In the genomic region with DNA sequence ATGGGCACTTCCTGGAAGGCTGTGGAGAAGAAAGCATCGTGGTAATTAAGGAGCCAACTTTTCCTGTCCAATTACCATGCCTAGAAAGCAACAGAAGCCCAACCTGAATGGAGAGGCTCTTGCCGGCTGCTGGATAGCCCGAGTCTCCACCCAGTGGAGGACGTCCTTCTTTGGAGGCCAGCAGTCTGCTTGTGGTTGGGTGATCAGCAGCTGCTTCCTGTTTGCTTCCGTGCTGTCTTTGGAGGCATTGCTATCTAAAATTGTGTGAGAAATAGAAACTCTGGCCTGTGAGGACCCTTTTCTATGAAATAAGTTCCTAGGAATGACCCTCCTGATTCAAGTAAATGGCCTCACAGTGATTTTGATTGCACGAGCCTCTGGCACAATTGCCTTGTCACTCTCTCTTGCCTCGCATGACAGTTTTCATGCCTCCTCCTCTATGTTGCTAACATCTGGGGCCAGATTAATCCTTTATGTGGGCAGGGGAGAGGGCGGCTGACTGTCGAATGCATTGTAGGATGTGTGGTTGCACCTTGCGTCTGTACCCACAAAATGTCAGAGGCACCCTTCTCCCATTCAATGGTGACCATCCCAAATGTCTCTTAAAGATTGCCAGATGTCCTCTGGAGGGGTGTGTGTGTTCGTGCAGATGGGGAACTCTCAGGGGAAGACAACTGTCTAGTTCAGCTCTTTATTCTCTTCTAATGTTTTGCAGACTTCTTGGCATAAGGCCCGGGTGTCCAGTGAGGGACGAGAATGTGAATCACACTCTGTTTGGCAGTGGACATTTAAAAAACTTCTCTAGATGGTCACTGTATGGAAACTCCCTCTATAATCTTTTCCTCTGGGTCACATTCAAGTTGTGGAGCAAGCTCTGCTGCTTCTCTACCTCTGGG, we compare ENCODE assay signal across 8 mouse cellular contexts.
A peak's percentile ranks its signal among the peaks of the same experiment; 100 is the strongest.
DNase-seq lines count a peak whose midpoint lies in the region; ATAC-seq lines count a peak whose summit lies in the region.

No protein-coding gene starts in this region.

- H3K4me2 ChIP-seq in heart, embryonic 16.5 days (ENCODE audit: low read depth, low read length) = peak overlapping the region; percentile 25
- H3K4me2 ChIP-seq in liver, embryonic 15.5 days = peak overlapping the region; percentile 29
- H3K4me2 ChIP-seq in neural tube, embryonic 15.5 days = no peak overlapping the region

- H3K27ac ChIP-seq in heart, embryonic 16.5 days (ENCODE audit: low read length) = peak overlapping the region; percentile 46
- H3K27ac ChIP-seq in liver, embryonic 15.5 days (replicated peaks) = no peak overlapping the region
- H3K27ac ChIP-seq in neural tube, embryonic 15.5 days (replicated peaks) = no peak overlapping the region

- no peaks in the 10 kb centered on the region for H3K27me3 ChIP-seq in heart, embryonic 16.5 days (ENCODE audit: control insufficient read depth, insufficient read depth, low read length)
- H3K27me3 ChIP-seq in liver, embryonic 15.5 days = no peaks in the 10 kb centered on the region
- H3K27me3 ChIP-seq in neural tube, embryonic 15.5 days (replicated peaks) = no peaks in the 10 kb centered on the region

- 34% methylated on average over 13 of the region's 13 CpGs for WGBS in heart, embryonic 16.5 days
- 17% methylated on average over 13 of the region's 13 CpGs for WGBS in liver, embryonic 15.5 days (ENCODE audit: insufficient replicate concordance)
- 69% methylated on average over 13 of the region's 13 CpGs for WGBS in neural tube, embryonic 15.5 days

- H3K4me1 ChIP-seq in heart, embryonic 16.5 days (ENCODE audit: control insufficient read depth, insufficient read depth, low read length) = peaks cover 11% of the 10 kb centered on the region
- peaks cover 22% of the 10 kb centered on the region for H3K4me1 ChIP-seq in liver, embryonic 15.5 days (replicated peaks)
- H3K4me1 ChIP-seq in neural tube, embryonic 15.5 days = no peaks in the 10 kb centered on the region

- H3K4me3 ChIP-seq in heart, embryonic 16.5 days (ENCODE audit: low read length) = no peak overlapping the region
- 0 out of 2 replicates have a peak overlapping the region, but pooled peaks have one; percentile 3 for H3K4me3 ChIP-seq in liver, embryonic 15.5 days (replicated peaks)
- H3K4me3 ChIP-seq in neural tube, embryonic 15.5 days (replicated peaks) = no peak overlapping the region

- ATAC-seq in heart, embryonic 16.5 days (replicated peaks; ENCODE audit: extremely low read depth, insufficient read depth, low FRiP score) = peak; percentile 77; the same call in 1 of the 2 replicates
- no peak for ATAC-seq in liver, embryonic 15.5 days (ENCODE audit: insufficient read depth)
- no peak for ATAC-seq in neural tube, embryonic 15.5 days (ENCODE audit: low FRiP score)

- intact Hi-C loops in left cerebral cortex, postnatal 4 days (cut with DNase I) = no loop called here

- DNase-seq in left cerebral cortex, postnatal 4 days = peak; percentile 29
- DNase-seq in left cerebral cortex, adult 8-10 months (ENCODE audit: low spot score in 2 of 2) = no peak
- peak; percentile 61 for DNase-seq in adrenal gland, postnatal 25 days
- DNase-seq in spleen, postnatal 4 days (ENCODE audit: low spot score in 2 of 2) = peak; percentile 51 to 70
- no peak for DNase-seq in layer of hippocampus, postnatal 36 days

- H3K9me3 ChIP-seq in heart, embryonic 16.5 days (replicated peaks; ENCODE audit: control insufficient read depth, low read length) = no peaks in the 10 kb centered on the region
- H3K9me3 ChIP-seq in liver, embryonic 15.5 days (replicated peaks) = no peaks in the 10 kb centered on the region
- H3K9me3 ChIP-seq in neural tube, embryonic 15.5 days (replicated peaks) = no peaks in the 10 kb centered on the region

- H3K9ac ChIP-seq in heart, embryonic 16.5 days (ENCODE audit: low read length) = no peak overlapping the region
- no peak overlapping the region for H3K9ac ChIP-seq in liver, embryonic 15.5 days
- no peak overlapping the region for H3K9ac ChIP-seq in neural tube, embryonic 15.5 days (replicated peaks)

- no peaks in the 10 kb centered on the region for H3K36me3 ChIP-seq in heart, embryonic 16.5 days (ENCODE audit: control insufficient read depth, insufficient read depth)
- H3K36me3 ChIP-seq in liver, embryonic 15.5 days (replicated peaks) = no peaks in the 10 kb centered on the region
- no peaks in the 10 kb centered on the region for H3K36me3 ChIP-seq in neural tube, embryonic 15.5 days

Comparison
In these comparisons a context has a peak if more than half of its experiments do, and no peak if none do; other contexts are left out.
1. DNase-seq: peak in left cerebral cortex, postnatal 4 days (single experiment), adrenal gland, postnatal 25 days (single experiment) and spleen, postnatal 4 days (2 of 2); none in left cerebral cortex, adult 8-10 months (0 of 2) and layer of hippocampus, postnatal 36 days (0 of 2).